17 mouse cellular contexts compared by ENCODE assay signal in the genomic region with DNA sequence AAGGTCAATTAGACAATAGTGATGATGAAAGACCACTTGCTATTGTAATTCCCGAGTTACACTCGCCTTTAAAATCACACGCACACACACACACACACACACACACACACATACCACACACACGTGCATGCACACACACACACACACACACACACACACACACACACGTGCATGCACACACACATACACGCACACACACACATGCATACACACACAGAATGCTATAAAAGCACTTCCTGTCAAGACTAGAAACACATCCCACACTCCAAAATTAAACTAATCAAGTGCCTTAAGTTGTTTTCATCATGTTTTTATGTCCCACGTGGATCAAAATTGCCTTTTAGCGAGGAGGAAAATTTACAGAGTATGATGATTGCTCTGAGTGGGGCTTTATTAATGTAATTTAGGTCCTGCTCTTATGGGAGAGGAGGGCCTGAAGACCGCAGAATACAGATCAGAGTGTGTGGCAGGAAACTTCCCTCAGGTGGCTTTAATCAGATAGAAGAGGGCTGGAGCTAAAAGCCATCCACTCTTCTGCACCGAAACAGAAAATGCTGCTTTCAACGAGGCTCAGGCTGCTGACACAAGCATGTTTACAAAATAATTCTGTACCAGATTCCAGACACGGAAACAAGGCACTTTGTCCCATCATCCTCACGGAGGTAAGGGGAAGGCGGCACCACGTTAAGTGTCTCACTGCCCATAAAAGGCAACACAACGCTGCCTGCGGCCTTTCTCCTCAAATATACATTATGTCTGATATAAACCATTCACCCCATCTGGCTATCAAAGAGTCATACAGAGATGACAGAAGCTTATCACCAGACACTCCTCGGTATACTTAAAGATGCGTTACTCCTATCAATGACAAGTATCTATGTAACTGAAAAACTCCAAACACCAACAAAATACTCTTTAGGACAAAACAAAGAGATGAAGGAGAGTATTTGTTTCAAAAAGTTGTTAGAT. TPM values are rescaled to one million over a fixed set of nuclear protein-coding genes. Genes with fewer than 3 reads are reported as not detected.
DNase-seq lines count a peak whose midpoint lies in the region; ATAC-seq and TF ChIP-seq lines count a peak whose summit lies in the region.
"Had no signal": no experiment of that assay in that cellular context is flagged by ENCODE, and none has a peak within 500 bp of the region (broad histone marks: within the 10 kb centered on the region; RNA-seq: fewer than 3 reads in every experiment).

No protein-coding gene starts in this region.

- H3K36me3 ChIP-seq in kidney, postnatal 0 days (ENCODE audit: insufficient read depth, low read length), result no peaks in the 10 kb centered on the region
- no peaks in the 10 kb centered on the region for H3K36me3 ChIP-seq in limb, embryonic 10.5 days
- H3K36me3 ChIP-seq in stomach, embryonic 16.5 days (ENCODE audit: control insufficient read depth, insufficient read depth, low read length), result no peaks in the 10 kb centered on the region
- H3K36me3 ChIP-seq: forebrain, embryonic 15.5 days; hindbrain, embryonic 13.5 days; midbrain, embryonic 13.5 days had no signal

- no peak overlapping the region for H3K4me2 ChIP-seq in kidney, postnatal 0 days (ENCODE audit: low read length)
- no peak overlapping the region for H3K4me2 ChIP-seq in stomach, embryonic 16.5 days (ENCODE audit: low read depth, low read length)
- H3K4me2 ChIP-seq: forebrain, embryonic 15.5 days; hindbrain, embryonic 13.5 days; midbrain, embryonic 13.5 days had no signal

- intact Hi-C loops in gastrocnemius, adult 2 months (cut with DNase I), result loop anchor here (10.0 kb wide), 1 partner anchor 328 kb away; no protein-coding TSS in a partner anchor

- ATAC-seq in kidney, postnatal 0 days (replicated peaks; ENCODE audit: low FRiP score, low read depth), result no peak
- ATAC-seq in stomach, embryonic 16.5 days (ENCODE audit: insufficient read depth, low FRiP score), result no peak
- ATAC-seq in cerebellum, adult (ENCODE audit: insufficient number of reproducible peaks, low FRiP score, low TSS enrichment), result no peak
- ATAC-seq: forebrain, embryonic 15.5 days; lung, postnatal 0 days; midbrain, embryonic 13.5 days had no signal

- no peaks in the 10 kb centered on the region for H3K27me3 ChIP-seq in kidney, postnatal 0 days (ENCODE audit: insufficient read depth, low read length)
- H3K27me3 ChIP-seq in limb, embryonic 10.5 days (ENCODE audit: low read depth, poor library complexity, severe bottlenecking), result no peaks in the 10 kb centered on the region
- no peaks in the 10 kb centered on the region for H3K27me3 ChIP-seq in stomach, embryonic 16.5 days (ENCODE audit: control insufficient read depth, insufficient read depth, low read length)
- H3K27me3 ChIP-seq: forebrain, embryonic 15.5 days; hindbrain, embryonic 13.5 days; midbrain, embryonic 13.5 days had no signal

- no peak for DNase-seq in gastrocnemius, adult 2 months
- DNase-seq in gastrocnemius, postnatal 4 days (ENCODE audit: low spot score in 2 of 2), result no peak
- DNase-seq in kidney, postnatal 0 days (ENCODE audit: low spot score), result peak; percentile 40
- DNase-seq in kidney, adult 11 months, result no peak
- no peak for DNase-seq in limb, embryonic 10.5 days (ENCODE audit: low spot score)
- DNase-seq in layer of hippocampus, adult 8-10 months (ENCODE audit: low spot score in 2 of 2), result no peak
- DNase-seq: cerebellum, adult 11-12 months; embryo, embryonic 11 days; gastrocnemius, postnatal 14 days; kidney, postnatal 14 days; retina, postnatal 1 day had no signal

- WGBS in kidney, postnatal 0 days, result 58% methylated on average over 19 of the region's 19 CpGs
- 59% methylated on average over 19 of the region's 19 CpGs for WGBS in limb, embryonic 10.5 days
- WGBS in stomach, embryonic 16.5 days, result 48% methylated on average over 19 of the region's 19 CpGs

- peak overlapping the region; percentile 32; the same call in 1 of the 2 replicates for H3K27ac ChIP-seq in gastrocnemius, adult 2 months
- H3K27ac ChIP-seq in kidney, postnatal 0 days, result peak overlapping the region; percentile 58; the same call in 1 of the 2 replicates
- peak overlapping the region; percentile 58 for H3K27ac ChIP-seq in limb, embryonic 10.5 days
- peak overlapping the region; percentile 53 for H3K27ac ChIP-seq in stomach, embryonic 16.5 days (ENCODE audit: low read length)
- H3K27ac ChIP-seq: forebrain, embryonic 15.5 days; hindbrain, embryonic 13.5 days; midbrain, embryonic 13.5 days had no signal

- H3K4me3 ChIP-seq in gastrocnemius, adult 2 months, result no peak overlapping the region
- no peak overlapping the region for H3K4me3 ChIP-seq in kidney, postnatal 0 days (replicated peaks; ENCODE audit: low read depth, low read length)
- no peak overlapping the region for H3K4me3 ChIP-seq in limb, embryonic 10.5 days
- no peak overlapping the region for H3K4me3 ChIP-seq in stomach, embryonic 16.5 days (replicated peaks; ENCODE audit: low read length)
- H3K4me3 ChIP-seq: forebrain, embryonic 15.5 days; hindbrain, embryonic 13.5 days; midbrain, embryonic 13.5 days had no signal

- H3K9ac ChIP-seq in kidney, postnatal 0 days (ENCODE audit: low read depth, low read length), result no peak overlapping the region
- H3K9ac ChIP-seq in stomach, embryonic 16.5 days (ENCODE audit: low read length), result no peak overlapping the region
- H3K9ac ChIP-seq: forebrain, embryonic 15.5 days; hindbrain, embryonic 13.5 days; midbrain, embryonic 13.5 days had no signal

- no peaks in the 10 kb centered on the region for H3K9me3 ChIP-seq in kidney, postnatal 0 days (replicated peaks; ENCODE audit: low read length)
- H3K9me3 ChIP-seq in limb, embryonic 10.5 days (replicated peaks), result no peaks in the 10 kb centered on the region
- H3K9me3 ChIP-seq in stomach, embryonic 16.5 days (replicated peaks; ENCODE audit: control insufficient read depth, low read length), result no peaks in the 10 kb centered on the region
- H3K9me3 ChIP-seq: forebrain, embryonic 15.5 days; hindbrain, embryonic 13.5 days; midbrain, embryonic 13.5 days had no signal

- TF ChIP-seq CTCF in gastrocnemius, adult 2 months (IDR thresholded peaks at IDR 0.05), result no peak
- no peak for TF ChIP-seq CTCF in kidney, postnatal 0 days (IDR thresholded peaks at IDR 0.05; ENCODE audit: low read depth)

- peaks cover 8% of the 10 kb centered on the region; the same call in 1 of the 2 replicates for H3K4me1 ChIP-seq in kidney, postnatal 0 days (replicated peaks; ENCODE audit: insufficient read depth, low read length)
- H3K4me1 ChIP-seq in limb, embryonic 10.5 days, result peaks cover 38% of the 10 kb centered on the region
- 0 out of 2 replicates have a peak, but pooled peaks cover 19% of the 10 kb centered on the region for H3K4me1 ChIP-seq in stomach, embryonic 16.5 days (ENCODE audit: control insufficient read depth, insufficient read depth, low read length)
- H3K4me1 ChIP-seq: forebrain, embryonic 15.5 days; hindbrain, embryonic 13.5 days; midbrain, embryonic 13.5 days had no signal

RNA-seq across cellular contexts. Expression of gene Synpo2, which starts 59.3 kb away (rescaled TPM):
- total RNA-seq in gastrocnemius, adult 2 months (2021), result 100 to 1,000 TPM; 209 to 273 TPM
- total RNA-seq in gastrocnemius, postnatal 4 days (2021), result 100 to 1,000 TPM; 110 to 129 TPM
- polyA plus RNA-seq in kidney, postnatal 0 days (2015; fragmentation: Nextera tagmentation; extraction: Ambion mirVana), result 5.1 and 5.2 TPM in 2 replicates
- polyA plus RNA-seq in limb, embryonic 10.5 days (2016; fragmentation: Nextera tagmentation; extraction: Ambion mirVana), result 0.87 and 2.7 TPM in 2 replicates
- 38.7 and 38.9 TPM in 2 replicates for polyA plus RNA-seq in stomach, embryonic 16.5 days (2015; fragmentation: Nextera tagmentation; extraction: Ambion mirVana)
- 1 to 10 TPM; 4.5 to 6.0 (median 5.7) TPM for total RNA-seq in layer of hippocampus, adult 8-10 months (2022)

Comparison
In these comparisons a context has a peak if more than half of its experiments do, and no peak if none do; other contexts are left out.
1. RNA of gene Synpo2, which starts 59.3 kb away (total RNA-seq): 209 to 273 TPM in gastrocnemius, adult 2 months and 110 to 129 TPM in gastrocnemius, postnatal 4 days; 4.5 to 6.0 TPM in layer of hippocampus, adult 8-10 months; every median in the first group is over 10 times any median in the second.
2. Peak in every context shown above with its lines, with median percentiles within 50 percentile points of each other: H3K27ac ChIP-seq.